Mouse (Mus musculus) heart, embryonic 11.5 days (tissue): ENCODE results near the gene Nisch. TPM values are rescaled to one million over a fixed set of nuclear protein-coding genes. Genes with fewer than 3 reads are reported as not detected.

Source experiments
- ATAC-seq: fragments of 200-750 bp; cut with Nextera tagmentation; replicated peaks from 2 replicates; pipeline ENCODE4 v1.8.0; 2017; ENCODE audit warnings: moderate library complexity; ENCODE audit not compliant: insufficient number of reproducible peaks, low FRiP score, low TSS enrichment
- H3K27ac ChIP-seq: fragments of 300-500 bp; sonication (generic); 2 replicates; pipeline ENCODE4 v1.5.1; 2014; ENCODE audit warnings: mild to moderate bottlenecking, low read depth, low read length
- H3K27me3 ChIP-seq: fragments of 300-500 bp; sonication (generic); 2 replicates; pipeline ENCODE4 v1.6.1; 2014; ENCODE audit warnings: mild to moderate bottlenecking, low read length, mixed read lengths; ENCODE audit not compliant: control insufficient read depth, insufficient read depth
- H3K36me3 ChIP-seq: fragments of 300-500 bp; sonication (generic); 2 replicates; pipeline ENCODE4 v1.6.1; 2014; ENCODE audit warnings: mild to moderate bottlenecking, low read length, moderate library complexity, mixed read lengths; ENCODE audit not compliant: control insufficient read depth, insufficient read depth
- H3K4me1 ChIP-seq: fragments of 300-500 bp; sonication (generic); 2 replicates; pipeline ENCODE4 v1.6.1; 2014; ENCODE audit warnings: low read length; ENCODE audit not compliant: control insufficient read depth, insufficient read depth
- H3K4me2 ChIP-seq: fragments of 300-500 bp; sonication (generic); 2 replicates; pipeline ENCODE4 v1.6.1; 2014; ENCODE audit warnings: mild to moderate bottlenecking, moderate library complexity
- H3K4me3 ChIP-seq: fragments of 300-500 bp; sonication (generic); 2 replicates; pipeline ENCODE4 v1.5.1; 2014; ENCODE audit warnings: low read depth, low read length
- H3K9ac ChIP-seq: fragments of 300-500 bp; sonication (generic); 2 replicates; pipeline ENCODE4 v1.6.1; 2014; ENCODE audit warnings: mild to moderate bottlenecking, low read depth, low read length, moderate library complexity
- H3K9me3 ChIP-seq: fragments of 300-500 bp; sonication (generic); replicated peaks from 2 replicates; pipeline ENCODE4 v1.6.1; 2016; ENCODE audit warnings: low read length; ENCODE audit not compliant: control insufficient read depth
- WGBS: fragments of 180-500 bp; shearing (Covaris S2); extraction: QIAGEN DNeasy Blood & Tissue Kit; methylation state at CpG from one replicate; pipeline ENCODE4 v1.1.7; 2014; ENCODE audit not compliant: insufficient replicate concordance; 5-methylcytosine and 5-hydroxymethylcytosine counted together
- polyA plus RNA-seq: library from polyadenylated mRNA; unstranded; fragments of >200 nt; fragmentation: Nextera tagmentation; extraction: Ambion mirVana; gene quantifications from 2 replicates; pipeline ENCODE4 v1.2.1, GENCODE M21; 2014

Gene Nisch
- polyA plus RNA-seq, 1 experiment from 2014 or later, result 286 TPM

DNA sequence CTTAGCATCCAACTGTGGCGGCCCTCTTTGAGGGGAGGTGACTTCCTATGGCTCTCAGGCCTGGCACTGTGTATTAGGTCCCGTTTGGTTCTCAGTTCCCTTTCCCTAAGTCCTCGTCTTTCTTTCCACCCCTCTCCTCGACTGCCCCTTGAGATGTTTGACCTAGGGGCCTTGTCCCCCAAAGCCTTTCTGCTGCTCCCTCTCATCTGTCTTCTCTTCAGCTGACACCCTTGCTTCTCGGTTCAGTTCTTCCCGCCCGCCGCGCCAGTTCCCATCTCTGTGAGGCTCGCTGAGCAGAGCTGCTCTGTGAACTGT, 79.5 kb downstream of the Nisch start:
- Histone ChIP-seq H3K9me3 (no peaks in the 10 kb centered on the region), H3K4me2 (no peak overlapping the region), H3K27ac (peak overlapping the region; percentile 3; the same call in 1 of the 2 replicates), H3K27me3 (no peaks in the 10 kb centered on the region), H3K4me1 (peaks cover 23% of the 10 kb centered on the region), H3K4me3 (no peak overlapping the region), H3K9ac (no peak overlapping the region), H3K36me3 (peaks cover 50% of the 10 kb centered on the region)
- ATAC-seq, result no peak
- 79% methylated on average over 10 of the region's 10 CpGs for WGBS

DNA sequence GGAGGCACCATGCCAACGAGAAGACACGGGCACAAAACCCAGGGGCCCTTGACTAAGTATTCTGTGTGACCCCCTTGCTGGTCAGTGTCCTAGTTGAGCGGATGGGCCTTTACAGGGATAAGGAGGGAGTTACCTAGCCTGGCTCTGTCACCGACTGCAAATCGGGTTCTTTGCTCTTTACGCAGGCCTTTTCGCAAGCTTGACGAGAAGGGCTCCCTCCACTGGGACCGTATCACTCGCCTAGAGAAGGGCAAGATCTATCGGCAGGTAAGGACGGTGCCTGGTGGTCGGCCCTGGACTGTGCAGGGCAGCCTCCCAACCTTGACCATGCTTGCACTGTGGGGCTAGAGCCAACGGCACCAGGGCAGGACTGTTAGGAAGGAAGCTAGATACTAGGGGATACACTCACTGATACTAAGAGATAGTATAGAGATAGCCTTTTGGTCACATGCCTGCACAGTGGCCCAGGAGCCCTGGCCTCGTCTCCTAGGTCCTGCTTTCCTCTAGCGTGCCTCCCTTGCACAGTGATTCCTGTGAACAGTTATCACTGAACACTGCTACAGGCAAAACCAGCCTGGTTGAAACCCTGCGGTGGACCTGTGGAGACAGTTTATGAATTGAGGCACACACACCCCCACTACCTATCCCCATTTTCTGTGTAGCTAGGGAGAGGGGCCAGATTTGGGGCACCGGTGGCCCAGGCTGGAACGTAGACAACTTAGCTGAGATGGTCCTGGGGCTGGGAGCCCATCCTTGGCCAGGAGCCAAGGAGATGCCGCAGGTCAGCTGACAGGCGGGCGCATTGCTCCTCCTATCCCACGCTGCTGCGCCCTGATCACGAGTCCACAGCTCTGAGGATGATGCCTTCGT, 80.1 kb downstream of the Nisch start:
- WGBS, result 86% methylated on average over 26 of the region's 26 CpGs

DNA sequence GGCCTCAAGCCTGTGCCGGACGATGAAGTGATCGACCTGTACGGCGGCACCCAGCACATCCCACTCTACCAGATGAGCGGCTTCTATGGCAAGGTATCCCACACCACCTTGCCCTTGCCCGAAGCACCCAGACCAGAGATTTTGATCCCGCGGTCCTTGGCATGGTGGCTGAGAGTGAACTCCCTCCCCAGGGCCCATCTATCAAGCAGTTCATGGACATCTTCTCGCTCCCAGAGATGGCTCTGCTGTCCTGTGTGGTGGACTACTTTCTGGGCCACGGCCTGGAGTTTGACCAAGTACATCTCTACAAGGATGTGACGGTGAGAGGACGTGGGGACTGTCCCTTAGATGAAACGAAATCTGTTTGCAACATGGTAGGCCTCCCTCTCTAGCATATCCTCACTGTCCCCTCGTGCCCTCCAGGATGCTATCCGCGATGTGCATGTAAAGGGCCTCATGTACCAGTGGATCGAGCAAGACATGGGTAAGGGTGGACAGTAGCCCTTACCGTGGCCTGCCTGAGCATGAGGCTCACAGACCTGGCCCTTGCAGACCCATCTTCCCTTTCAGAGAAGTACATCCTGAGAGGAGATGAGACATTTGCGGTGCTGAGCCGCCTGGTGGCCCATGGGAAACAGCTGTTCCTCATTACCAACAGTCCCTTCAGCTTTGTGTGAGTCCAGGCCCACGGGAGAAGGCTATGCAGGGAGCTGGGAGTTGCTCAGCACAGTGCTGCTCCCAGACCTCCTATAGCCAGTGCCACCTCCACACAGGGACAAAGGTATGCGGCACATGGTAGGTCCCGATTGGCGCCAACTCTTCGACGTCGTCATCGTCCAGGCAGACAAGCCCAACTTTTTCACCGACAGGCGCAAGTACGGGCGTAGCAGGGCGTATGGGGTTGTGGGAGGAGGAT, 81.0 kb downstream of the Nisch start:
- Histone ChIP-seq H3K4me1 (peaks cover 28% of the 10 kb centered on the region), H3K27ac (no peak overlapping the region), H3K9me3 (no peaks in the 10 kb centered on the region), H3K36me3 (peaks cover 37% of the 10 kb centered on the region), H3K9ac (no peak overlapping the region), H3K4me3 (no peak overlapping the region), H3K27me3 (no peaks in the 10 kb centered on the region), H3K4me2 (no peak overlapping the region)
- WGBS, result 92% methylated on average over 34 of the region's 34 CpGs
- no peak for ATAC-seq

More for the DNA sequence above, 80.1 kb downstream of the Nisch start:
- H3K27me3 ChIP-seq, result no peaks in the 10 kb centered on the region
- no peak overlapping the region for H3K9ac ChIP-seq
- peaks cover 28% of the 10 kb centered on the region for H3K4me1 ChIP-seq
- no peak for ATAC-seq
- peak overlapping the region; percentile 3; the same call in 1 of the 2 replicates for H3K27ac ChIP-seq
- H3K36me3 ChIP-seq, result peaks cover 46% of the 10 kb centered on the region
- H3K4me3 ChIP-seq, result no peak overlapping the region
- no peaks in the 10 kb centered on the region for H3K9me3 ChIP-seq
- H3K4me2 ChIP-seq, result no peak overlapping the region

DNA sequence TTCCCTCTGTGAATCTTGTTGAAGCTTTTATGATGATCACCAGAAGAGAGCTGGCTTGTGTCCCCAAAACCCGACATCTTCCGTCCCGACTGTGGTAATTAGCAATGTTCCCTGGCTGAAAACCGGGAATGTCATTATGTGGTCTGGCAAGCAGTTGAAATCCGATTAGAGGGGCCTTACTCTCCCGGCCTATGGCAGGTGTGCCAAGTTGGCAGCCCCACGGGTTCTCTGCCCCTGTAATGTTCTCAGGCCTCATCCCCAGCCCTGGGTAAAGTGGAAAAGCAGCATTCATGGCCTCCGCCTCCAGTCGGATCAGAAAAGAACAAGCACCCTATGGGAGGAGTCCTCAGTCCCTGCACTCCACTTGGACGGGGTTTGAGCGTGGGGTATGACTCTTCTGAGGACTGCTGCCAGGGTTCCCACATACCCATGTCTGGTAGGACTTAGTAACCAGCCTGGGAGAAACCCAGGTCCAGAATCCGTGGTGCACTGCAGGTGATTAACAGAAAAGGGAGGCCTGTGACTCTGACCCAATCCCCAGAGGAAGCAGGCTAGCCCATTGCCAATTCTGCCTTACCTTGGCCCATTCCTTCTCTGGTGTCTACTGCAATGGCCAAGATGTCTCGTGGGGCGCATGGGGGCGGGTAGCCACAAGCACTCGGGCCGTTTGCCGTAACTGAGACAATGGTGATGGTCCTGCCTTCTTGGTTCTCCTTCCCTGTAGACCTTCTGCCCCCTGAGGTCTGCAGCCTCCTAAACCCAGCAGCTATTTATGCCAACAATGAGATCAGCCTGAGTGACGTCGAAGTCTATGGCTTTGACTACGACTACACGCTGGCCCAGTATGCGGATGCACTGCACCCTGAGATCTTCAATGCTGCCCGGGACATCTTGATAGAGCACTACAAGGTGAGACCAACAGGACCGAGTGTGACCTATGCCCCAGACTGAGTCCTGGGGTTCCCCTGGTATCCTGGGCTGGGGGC, 82.4 kb downstream of the Nisch start:
- ATAC-seq, result no peak
- H3K27me3 ChIP-seq, result no peaks in the 10 kb centered on the region
- H3K27ac ChIP-seq, result no peak overlapping the region
- H3K9ac ChIP-seq, result no peak overlapping the region
- H3K9me3 ChIP-seq, result no peaks in the 10 kb centered on the region
- peaks cover 36% of the 10 kb centered on the region for H3K4me1 ChIP-seq
- H3K4me2 ChIP-seq, result no peak overlapping the region
- H3K4me3 ChIP-seq, result no peak overlapping the region
- WGBS, result 88% methylated on average over 25 of the region's 25 CpGs
- H3K36me3 ChIP-seq, result peaks cover 30% of the 10 kb centered on the region

DNA sequence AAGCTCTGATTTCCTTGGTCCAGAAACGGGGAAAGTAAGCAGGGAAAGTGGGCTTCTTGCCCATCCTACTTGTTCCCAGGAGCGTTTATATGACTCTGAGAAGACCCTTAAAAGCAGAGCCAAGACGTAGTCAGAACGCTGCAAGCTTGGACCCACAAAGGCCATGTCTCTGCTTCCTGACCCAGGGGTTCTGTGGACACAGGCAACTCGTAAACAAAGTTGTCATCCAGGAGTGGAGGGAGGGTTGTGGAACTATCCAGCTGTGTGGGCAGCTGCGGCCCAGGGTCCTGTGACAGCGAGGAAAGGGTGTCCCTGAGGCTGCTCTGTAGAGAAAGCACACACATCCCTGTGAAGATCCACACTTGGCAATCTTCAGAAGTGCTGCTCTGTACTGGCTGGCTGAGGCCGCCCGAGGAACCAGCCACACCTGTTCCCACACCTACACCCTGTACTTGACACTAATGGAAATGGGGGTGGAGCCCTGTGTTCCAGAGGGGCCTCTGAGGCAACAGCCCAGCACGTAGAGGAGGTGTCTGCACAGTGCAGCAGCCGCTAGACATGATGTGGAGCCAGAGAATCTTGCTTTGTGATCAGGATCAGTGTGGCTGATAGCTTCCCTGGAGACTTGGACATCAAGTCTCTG, 83.6 kb downstream of the Nisch start:
- WGBS, result 63% methylated on average over 11 of the region's 11 CpGs
- peak overlapping the region; percentile 81 for H3K4me2 ChIP-seq
- H3K27ac ChIP-seq, result no peak overlapping the region
- H3K4me1 ChIP-seq, result peaks cover 33% of the 10 kb centered on the region
- ATAC-seq, result no peak
- H3K36me3 ChIP-seq, result peaks cover 22% of the 10 kb centered on the region
- H3K27me3 ChIP-seq, result no peaks in the 10 kb centered on the region
- no peak overlapping the region for H3K4me3 ChIP-seq
- H3K9ac ChIP-seq, result no peak overlapping the region
- no peaks in the 10 kb centered on the region for H3K9me3 ChIP-seq

DNA sequence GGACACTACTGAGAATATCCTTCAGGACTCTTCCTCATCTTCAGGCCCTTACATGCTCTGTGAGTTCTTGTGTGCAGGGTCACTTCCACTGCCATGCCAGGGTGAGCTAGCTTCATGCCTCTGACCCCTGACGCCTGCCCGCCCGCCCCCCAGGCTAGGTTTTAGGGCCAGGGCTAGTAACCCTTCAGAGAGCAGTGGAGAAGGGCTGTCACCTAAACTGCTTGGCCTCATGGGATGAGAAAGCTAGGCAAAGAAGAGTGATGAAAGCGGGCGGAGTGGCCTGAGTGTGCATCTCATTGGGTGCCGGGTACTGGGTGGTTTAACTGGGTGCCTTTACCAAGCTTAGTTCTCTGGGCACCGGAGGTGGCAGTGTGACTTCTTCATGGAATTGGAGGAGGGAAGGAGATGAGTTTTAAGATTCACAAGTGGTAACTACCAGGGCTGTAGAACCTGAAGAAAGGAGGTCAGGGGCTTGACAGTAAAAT, 84.2 kb downstream of the Nisch start:
- peak overlapping the region; percentile 87 for H3K4me3 ChIP-seq
- H3K9me3 ChIP-seq, result no peaks in the 10 kb centered on the region
- 83% methylated on average over 7 of the region's 7 CpGs for WGBS
- H3K4me1 ChIP-seq, result peaks cover 31% of the 10 kb centered on the region
- peak overlapping the region; percentile 85; the same call in 1 of the 2 replicates for H3K9ac ChIP-seq
- H3K4me2 ChIP-seq, result peak overlapping the region; percentile 81
- no peak for ATAC-seq
- no peaks in the 10 kb centered on the region for H3K27me3 ChIP-seq
- H3K36me3 ChIP-seq, result peaks cover 22% of the 10 kb centered on the region
- no peak overlapping the region for H3K27ac ChIP-seq

DNA sequence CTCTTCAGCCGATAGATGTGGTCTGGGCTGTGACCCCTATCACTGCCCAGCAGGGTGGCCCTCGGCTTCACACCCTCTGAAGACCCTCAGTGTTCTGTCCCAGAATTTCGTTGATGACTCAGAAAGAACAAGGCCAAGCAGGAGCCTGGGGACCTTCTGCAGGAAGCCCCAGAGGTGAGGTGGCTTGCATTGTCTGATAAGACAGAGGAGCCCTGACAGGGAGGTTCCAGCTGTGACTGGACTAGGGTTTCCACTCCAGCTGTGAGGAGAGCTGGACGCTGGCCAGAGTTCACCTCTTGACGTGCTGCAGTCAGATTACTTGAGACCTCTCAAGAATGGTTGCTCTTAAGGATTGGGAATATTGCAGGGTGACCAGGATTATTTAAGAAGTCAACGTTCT, 84.7 kb downstream of the Nisch start:
- peak overlapping the region; percentile 81 for H3K4me2 ChIP-seq
- peak overlapping the region; percentile 85 for H3K9ac ChIP-seq
- no peaks in the 10 kb centered on the region for H3K9me3 ChIP-seq
- peaks cover 19% of the 10 kb centered on the region for H3K36me3 ChIP-seq
- H3K4me1 ChIP-seq, result peaks cover 32% of the 10 kb centered on the region
- no peak for ATAC-seq
- H3K27ac ChIP-seq, result 0 out of 2 replicates have a peak overlapping the region, but pooled peaks have one; percentile 93
- WGBS, result 3% methylated on average over 6 of the region's 6 CpGs
- H3K4me3 ChIP-seq, result peak overlapping the region; percentile 87
- H3K27me3 ChIP-seq, result no peaks in the 10 kb centered on the region
